Mouse (Mus musculus) Muller cell, postnatal 12 days (primary cell): Measurements from ENCODE around the gene Usp13.

ENCODE experiments used
- DNase-seq: peaks from one replicate; pipeline ENCODE4 v3.0.0-alpha.2; 2015; ENCODE audit errors: inconsistent ontology term

Gene Usp13

GRCm38 (mm10) chr3:32939802-32940501, 122.6 kb downstream of the Usp13 start:
- no peak for DNase-seq

GRCm38 (mm10) chr3:32947486-32947885, 130.1 kb downstream of the Usp13 start:
- no peak for DNase-seq

GRCm38 (mm10) chr3:32951382-32951781, 134.0 kb downstream of the Usp13 start:
- no peak for DNase-seq

GRCm38 (mm10) chr3:32961494-32961893, 144.1 kb downstream of the Usp13 start:
- no peak for DNase-seq

- DNase-seq, result peak; percentile 43
Measured at GRCm38 (mm10) chr3:32965528-32965927, 148.2 kb downstream of the Usp13 start.

- no peak for DNase-seq
Measured at GRCm38 (mm10) chr3:32968671-32969425, 151.5 kb downstream of the Usp13 start.

- no peak for DNase-seq
Measured at GRCm38 (mm10) chr3:32970257-32970656, 152.9 kb downstream of the Usp13 start.

- DNase-seq, result peak; percentile 7
Measured at GRCm38 (mm10) chr3:32979238-32979637, 161.9 kb downstream of the Usp13 start.

- DNase-seq, result no peak
Measured at GRCm38 (mm10) chr3:32979981-32980380, 162.6 kb downstream of the Usp13 start.

- no peak for DNase-seq
Measured at GRCm38 (mm10) chr3:32985141-32985540, 167.8 kb downstream of the Usp13 start.
